Mouse (Mus musculus) ZHBTc4 (cell line): Measurements from ENCODE around the gene Zfp143.
A peak's percentile ranks its signal among the peaks of the same experiment; 100 is the strongest.
"Not testable (repeated sequence)": the region's sequence is repeated elsewhere in the genome, so short reads cannot be mapped to it uniquely, and the experiment has no call there.

Source experiments
- DNase-seq: peaks from one replicate; pipeline ENCODE4 v3.0.0-alpha.2; 2011; ENCODE audit warnings: low read depth, low spot score

Gene Zfp143

GRCm38 (mm10) chr7:110061199-110061751 is at the start of gene Zfp143:
Gene Zfp143 (plus strand): TSS chr7:110061217.
- DNase-seq = peak; percentile 100

GRCm38 (mm10) chr7:110011417-110011816 is 49.6 kb upstream of the Zfp143 start:
- no peak for DNase-seq

DNA sequence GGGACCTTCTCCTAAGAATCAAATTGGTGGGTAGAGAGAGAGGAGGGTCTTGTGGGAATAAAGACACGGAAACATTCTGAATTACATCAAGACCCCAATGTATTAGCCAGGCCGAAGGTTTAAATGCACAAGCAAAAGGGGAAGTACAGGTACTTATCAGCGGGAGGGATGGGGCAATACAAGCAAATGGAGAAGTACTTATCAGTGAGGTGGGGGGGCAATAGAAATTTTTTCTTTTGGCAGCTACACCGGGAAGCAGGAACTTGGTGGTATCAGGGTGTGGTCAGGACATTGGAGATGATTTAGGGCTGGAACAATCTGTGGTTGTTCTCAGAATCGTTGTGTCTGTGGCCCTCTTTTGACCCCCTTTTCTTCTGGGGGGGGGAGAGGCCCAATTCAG is 46.7 kb upstream of the Zfp143 start:
- DNase-seq = no peak

GRCm38 (mm10) chr7:110018117-110018630 is 42.8 kb upstream of the Zfp143 start, which contains the start of gene Ipo7:
Gene Ipo7 (plus strand): TSS chr7:110018274.
- peak; percentile 96 for DNase-seq

- peak; percentile 66 for DNase-seq
Observed at GRCm38 (mm10) chr7:110018631-110019482, 42.2 kb upstream of the Zfp143 start.

- no peak for DNase-seq
Observed at GRCm38 (mm10) chr7:110023553-110023952, 37.5 kb upstream of the Zfp143 start.

GRCm38 (mm10) chr7:110026594-110026993 is 34.4 kb upstream of the Zfp143 start:
- DNase-seq = no peak

GRCm38 (mm10) chr7:110028826-110029225 is 32.2 kb upstream of the Zfp143 start:
- DNase-seq = no peak

GRCm38 (mm10) chr7:110030342-110030741 is 30.7 kb upstream of the Zfp143 start:
- no peak for DNase-seq

DNA sequence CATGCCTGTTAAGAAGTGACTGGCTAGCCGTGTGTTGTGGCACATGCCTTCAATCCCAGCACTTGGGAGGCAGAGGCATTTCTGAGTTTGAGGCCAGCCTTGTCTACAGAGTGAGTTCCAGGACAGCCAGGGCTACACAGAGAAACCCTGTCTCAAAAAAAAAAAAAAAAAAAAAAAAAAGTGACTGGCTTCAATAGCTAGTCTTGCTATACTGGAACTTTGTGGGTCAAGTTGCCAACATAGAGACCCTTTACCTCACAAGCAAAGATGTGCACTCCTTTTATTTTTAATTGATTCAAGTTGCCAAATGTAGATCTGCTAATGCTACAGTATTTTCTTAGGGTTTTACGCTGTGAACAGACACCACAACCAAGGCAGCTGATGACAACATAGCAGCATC is 3.3 kb upstream of the Zfp143 start:
- not testable (repeated sequence) for DNase-seq

DNA sequence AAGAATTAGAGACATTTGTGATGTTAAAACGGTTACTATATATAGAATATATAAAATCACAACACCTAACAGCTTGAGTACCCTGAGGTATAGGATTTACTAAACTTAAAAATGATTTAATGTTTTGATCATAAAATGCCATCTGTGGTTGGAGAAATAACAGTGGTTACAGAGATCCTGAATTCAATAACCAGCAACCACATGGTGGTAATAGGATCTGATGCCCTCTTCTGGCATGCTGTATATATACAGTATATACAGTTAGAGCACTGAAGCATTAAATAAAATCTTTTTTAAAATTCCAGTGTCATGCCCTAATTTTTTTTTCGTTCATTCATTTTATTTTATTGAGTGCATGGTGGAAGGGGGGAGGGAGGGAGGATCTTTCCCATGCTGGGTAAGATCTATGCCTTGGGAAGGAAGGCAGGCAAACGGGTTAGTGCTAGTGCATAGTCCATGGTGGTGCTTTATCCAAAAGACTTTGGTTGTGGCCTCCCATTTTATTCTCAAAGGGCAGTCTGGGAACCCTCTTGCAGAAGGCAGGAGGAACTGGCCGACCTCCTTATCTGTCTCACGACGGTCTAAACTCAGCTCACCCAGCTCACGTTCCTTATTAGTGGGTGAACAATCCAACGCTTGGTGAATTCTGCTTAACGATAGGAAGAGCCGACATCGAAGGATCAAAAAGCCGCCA is 1.8 kb upstream of the Zfp143 start:
- DNase-seq = peak; percentile 73

GRCm38 (mm10) chr7:110060106-110060668 is 830 bp upstream of the Zfp143 start:
- peak; percentile 18 for DNase-seq

- no peak for DNase-seq
Observed at GRCm38 (mm10) chr7:110060669-110061198, 283 bp upstream of the Zfp143 start.

DNA sequence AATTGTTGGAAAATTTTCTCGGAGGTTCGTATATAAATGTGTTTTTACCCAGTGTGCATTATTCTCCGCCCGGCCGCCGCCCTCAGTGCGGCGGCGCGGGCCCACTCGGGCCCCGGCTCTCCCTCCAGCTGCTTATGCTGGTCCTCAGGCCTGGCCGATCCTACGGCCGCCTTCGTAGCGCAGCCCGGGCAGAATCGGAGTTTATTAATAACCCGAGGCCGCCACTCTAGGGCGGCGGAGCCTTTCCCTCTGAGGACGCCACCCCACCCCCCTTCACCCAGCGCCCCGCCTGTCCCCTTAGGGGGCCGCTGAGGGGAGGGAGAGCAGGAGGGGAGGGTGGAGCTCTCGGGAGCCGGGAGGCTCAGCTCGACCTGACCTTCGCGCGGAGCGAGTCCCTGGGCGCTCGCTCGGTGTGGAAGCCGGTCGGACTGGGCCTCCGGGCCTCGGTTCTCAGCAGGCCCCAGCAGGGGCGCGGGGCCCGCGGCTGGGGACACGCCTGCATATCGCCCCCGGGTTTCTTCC is 796 bp downstream of the Zfp143 start:
- DNase-seq = peak; percentile 93

DNA sequence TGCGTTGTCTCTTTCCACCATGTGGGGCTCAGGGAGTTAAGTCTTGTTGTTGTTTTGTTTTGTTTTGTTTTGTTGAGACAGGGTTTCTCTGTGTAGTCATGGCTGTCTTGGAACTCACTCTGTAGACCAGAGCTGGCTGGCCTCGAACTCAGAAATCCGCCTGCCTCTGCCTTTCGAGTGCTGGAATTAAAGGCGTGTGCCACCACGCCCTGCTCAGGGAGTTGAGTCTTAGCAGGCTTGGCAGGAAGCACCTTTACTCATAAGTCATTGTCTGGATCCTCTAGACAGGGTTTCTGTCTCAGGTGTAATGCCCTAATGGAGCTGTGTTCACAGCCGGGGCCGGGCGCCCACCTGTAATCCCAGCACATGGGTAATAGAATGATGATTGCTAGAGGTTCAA is 2.7 kb downstream of the Zfp143 start:
- DNase-seq = peak; percentile 77

DNA sequence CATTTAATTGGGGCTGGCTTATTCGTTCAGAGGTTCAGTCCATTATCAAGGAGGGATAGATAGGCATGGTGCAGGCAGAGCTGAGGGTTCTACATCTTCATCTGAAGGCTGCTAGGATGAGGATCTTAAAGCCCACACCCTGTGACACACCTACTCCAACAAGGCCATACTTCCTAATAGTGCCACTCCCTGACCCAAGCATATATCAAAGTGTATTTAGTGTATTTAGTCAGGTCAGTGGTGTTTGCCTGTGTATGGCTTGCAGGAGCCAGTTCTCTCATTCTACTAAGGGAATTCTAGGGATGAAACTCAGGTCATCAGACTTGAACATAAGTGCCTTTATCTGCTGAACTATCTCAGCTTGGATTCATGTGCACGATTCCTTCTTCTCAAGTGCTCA is 8.1 kb downstream of the Zfp143 start:
- no peak for DNase-seq

- DNase-seq = no peak
Observed at GRCm38 (mm10) chr7:110078168-110078567, 17.2 kb downstream of the Zfp143 start.

- peak; percentile 87 for DNase-seq
Observed at GRCm38 (mm10) chr7:110083386-110084165, 22.6 kb downstream of the Zfp143 start.

GRCm38 (mm10) chr7:110085217-110085616 is 24.2 kb downstream of the Zfp143 start:
- DNase-seq = no peak

GRCm38 (mm10) chr7:110087914-110088313 is 26.9 kb downstream of the Zfp143 start:
- DNase-seq = no peak

GRCm38 (mm10) chr7:110091670-110092069 is 30.7 kb downstream of the Zfp143 start:
- peak; percentile 18 for DNase-seq
